Mouse (Mus musculus) lung, embryonic 16.5 days (tissue): Measurements from ENCODE around the gene 9130023H24Rik. TPM values are rescaled to one million over a fixed set of nuclear protein-coding genes. Genes with fewer than 3 reads are reported as not detected.

Experiments used
- ATAC-seq: fragments of 200-750 bp; cut with Nextera tagmentation; 2 replicates; pipeline ENCODE4 v1.8.0; 2017; ENCODE audit warnings: low read depth, mild to moderate bottlenecking, moderate library complexity
- H3K27ac ChIP-seq: fragments of 300-500 bp; sonication (generic); 2 replicates; pipeline ENCODE4 v1.5.1; 2014; ENCODE audit warnings: mild to moderate bottlenecking, control low read depth, low read length
- H3K27me3 ChIP-seq: fragments of 300-500 bp; sonication (generic); 2 replicates; pipeline ENCODE4 v1.6.1; 2014; ENCODE audit warnings: low read depth, low read length, mixed read lengths; ENCODE audit not compliant: control insufficient read depth, insufficient read depth
- H3K36me3 ChIP-seq: fragments of 300-500 bp; sonication (generic); 2 replicates; pipeline ENCODE4 v1.6.1; 2014; ENCODE audit warnings: low read length; ENCODE audit not compliant: control insufficient read depth, insufficient read depth
- H3K4me1 ChIP-seq: fragments of 300-500 bp; sonication (generic); replicated peaks from 2 replicates; pipeline ENCODE4 v1.6.1; 2014; ENCODE audit warnings: low read length, mixed read lengths; ENCODE audit not compliant: control insufficient read depth, insufficient read depth
- H3K4me2 ChIP-seq: fragments of 300-500 bp; sonication (generic); 2 replicates; pipeline ENCODE4 v1.6.1; 2014; ENCODE audit warnings: low read depth, low read length, control low read depth
- H3K4me3 ChIP-seq: fragments of 300-500 bp; sonication (generic); 2 replicates; pipeline ENCODE4 v1.5.1; 2014; ENCODE audit warnings: mild to moderate bottlenecking, low read length, control low read depth
- H3K9ac ChIP-seq: fragments of 300-500 bp; sonication (generic); 2 replicates; pipeline ENCODE4 v1.6.1; 2014; ENCODE audit warnings: low read length, control low read depth
- H3K9me3 ChIP-seq: fragments of 300-500 bp; sonication (generic); 2 replicates; pipeline ENCODE4 v1.6.1; 2016; ENCODE audit warnings: low read length; ENCODE audit not compliant: control insufficient read depth
- WGBS: fragments of 180-500 bp; shearing (Covaris S2); extraction: QIAGEN DNeasy Blood & Tissue Kit; methylation state at CpG from one replicate; pipeline ENCODE4 v1.1.7; 2014; 5-methylcytosine and 5-hydroxymethylcytosine counted together
- polyA plus RNA-seq: library from polyadenylated mRNA; unstranded; fragments of >200 nt; fragmentation: Nextera tagmentation; extraction: Ambion mirVana; gene quantifications from 2 replicates; pipeline ENCODE4 v1.2.1, GENCODE M21; 2015

Gene 9130023H24Rik
- polyA plus RNA-seq, 1 experiment from 2014 or later, result 9.4 TPM

GRCm38 (mm10) chr7:128249998-128250397 lies 12.2 kb upstream of the 9130023H24Rik start:
- H3K9me3 ChIP-seq, result no peaks in the 10 kb centered on the region
- H3K4me3 ChIP-seq, result no peak overlapping the region
- H3K36me3 ChIP-seq, result peaks cover 8% of the 10 kb centered on the region
- H3K4me2 ChIP-seq, result no peak overlapping the region
- no peak for ATAC-seq
- H3K27me3 ChIP-seq, result no peaks in the 10 kb centered on the region
- 0 out of 2 replicates have a peak overlapping the region, but pooled peaks have one; percentile 5 for H3K9ac ChIP-seq
- peaks cover 17% of the 10 kb centered on the region for H3K4me1 ChIP-seq
- no peak overlapping the region for H3K27ac ChIP-seq
- WGBS, result 83% methylated on average over 5 of the region's 5 CpGs

GRCm38 (mm10) chr7:128248081-128249042 lies 10.5 kb upstream of the 9130023H24Rik start:
- Histone ChIP-seq H3K9me3 (no peaks in the 10 kb centered on the region), H3K4me1 (peaks cover 17% of the 10 kb centered on the region), H3K27me3 (no peaks in the 10 kb centered on the region), H3K27ac (peak overlapping the region; percentile 45; the same call in 1 of the 2 replicates), H3K4me3 (peak overlapping the region; percentile 77), H3K9ac (peak overlapping the region; percentile 92), H3K4me2 (peak overlapping the region; percentile 86), H3K36me3 (peaks cover 18% of the 10 kb centered on the region)
- no peak for ATAC-seq
- 66% methylated on average over 10 of the region's 10 CpGs for WGBS

GRCm38 (mm10) chr7:128247443-128247842 lies 9.6 kb upstream of the 9130023H24Rik start:
- Histone ChIP-seq H3K4me1 (peaks cover 14% of the 10 kb centered on the region), H3K36me3 (peaks cover 23% of the 10 kb centered on the region)
- 1% methylated on average over 13 of the region's 13 CpGs for WGBS

GRCm38 (mm10) chr7:128246496-128247391 lies 8.9 kb upstream of the 9130023H24Rik start, which contains the start of gene Tgfb1i1:
TSS of gene Tgfb1i1 (plus strand) at chr7:128246812.
- no peaks in the 10 kb centered on the region for H3K27me3 ChIP-seq
- H3K27ac ChIP-seq, result peak within 1 kb of the TSS; percentile 98
- H3K4me2 ChIP-seq, result peak within 1 kb of the TSS; percentile 86
- H3K9me3 ChIP-seq, result no peaks in the 10 kb centered on the region
- peak within 1 kb of the TSS; percentile 92 for H3K9ac ChIP-seq
- ATAC-seq, result peak; percentile 91
- peaks cover 11% of the 10 kb centered on the region for H3K4me1 ChIP-seq
- 3% methylated on average over 24 of the region's 30 CpGs for WGBS
- peaks cover 23% of the 10 kb centered on the region for H3K36me3 ChIP-seq
- peak within 1 kb of the TSS; percentile 77 for H3K4me3 ChIP-seq

More at GRCm38 (mm10) chr7:128247443-128247842, 9.6 kb upstream of the 9130023H24Rik start:
- ATAC-seq, result peak; percentile 86
- H3K27me3 ChIP-seq, result no peaks in the 10 kb centered on the region
- H3K9me3 ChIP-seq, result no peaks in the 10 kb centered on the region
- H3K4me3 ChIP-seq, result peak overlapping the region; percentile 77
- H3K4me2 ChIP-seq, result peak overlapping the region; percentile 86
- peak overlapping the region; percentile 92 for H3K9ac ChIP-seq
- H3K27ac ChIP-seq, result peak overlapping the region; percentile 98

- H3K4me1 ChIP-seq, result peaks cover 11% of the 10 kb centered on the region
- H3K4me2 ChIP-seq, result no peak overlapping the region
- H3K9ac ChIP-seq, result no peak overlapping the region; the same call in 1 of the 2 replicates
- H3K9me3 ChIP-seq, result no peaks in the 10 kb centered on the region
- ATAC-seq, result no peak
- H3K27me3 ChIP-seq, result no peaks in the 10 kb centered on the region
- 82% methylated on average over 4 of the region's 4 CpGs for WGBS
- H3K27ac ChIP-seq, result peak overlapping the region; percentile 97; the same call in 1 of the 2 replicates
- peaks cover 30% of the 10 kb centered on the region for H3K36me3 ChIP-seq
- H3K4me3 ChIP-seq, result no peak overlapping the region
Observed at GRCm38 (mm10) chr7:128245547-128245946, 7.7 kb upstream of the 9130023H24Rik start.

- Histone ChIP-seq H3K4me2 (no peak overlapping the region), H3K9ac (0 out of 2 replicates have a peak overlapping the region, but pooled peaks have one; percentile 5), H3K4me1 (peaks cover 7% of the 10 kb centered on the region), H3K4me3 (no peak overlapping the region), H3K27me3 (no peaks in the 10 kb centered on the region), H3K9me3 (no peaks in the 10 kb centered on the region), H3K27ac (no peak overlapping the region), H3K36me3 (peaks cover 32% of the 10 kb centered on the region)
- WGBS, result 90% methylated on average over 18 of the region's 18 CpGs
- no peak for ATAC-seq
Observed at GRCm38 (mm10) chr7:128244410-128245025, 6.7 kb upstream of the 9130023H24Rik start.

- H3K36me3 ChIP-seq, result peaks cover 28% of the 10 kb centered on the region
- 77% methylated on average over 10 of the region's 10 CpGs for WGBS
Observed at GRCm38 (mm10) chr7:128243921-128244320, 6.1 kb upstream of the 9130023H24Rik start.

GRCm38 (mm10) chr7:128242331-128242730 lies 4.5 kb upstream of the 9130023H24Rik start:
- WGBS, result 96% methylated on average over 16 of the region's 16 CpGs
- Histone ChIP-seq H3K9ac (no peak overlapping the region), H3K9me3 (no peaks in the 10 kb centered on the region), H3K36me3 (peaks cover 28% of the 10 kb centered on the region), H3K4me3 (no peak overlapping the region), H3K4me1 (peaks cover 13% of the 10 kb centered on the region), H3K27me3 (no peaks in the 10 kb centered on the region), H3K4me2 (no peak overlapping the region), H3K27ac (no peak overlapping the region)
- ATAC-seq, result no peak

More at GRCm38 (mm10) chr7:128243921-128244320, 6.1 kb upstream of the 9130023H24Rik start:
- Histone ChIP-seq H3K4me1 (peaks cover 13% of the 10 kb centered on the region), H3K27me3 (no peaks in the 10 kb centered on the region), H3K9me3 (no peaks in the 10 kb centered on the region), H3K27ac (no peak overlapping the region), H3K9ac (no peak overlapping the region), H3K4me3 (no peak overlapping the region), H3K4me2 (no peak overlapping the region)
- ATAC-seq, result no peak
